Mouse (Mus musculus): ENCODE results near the gene Myl3. TPM values are rescaled to one million over a fixed set of nuclear protein-coding genes. Genes with fewer than 3 reads are reported as not detected.

The Myl3 gene
- polyA plus RNA-seq, 1 experiment, result 0.17 TPM

DNA sequence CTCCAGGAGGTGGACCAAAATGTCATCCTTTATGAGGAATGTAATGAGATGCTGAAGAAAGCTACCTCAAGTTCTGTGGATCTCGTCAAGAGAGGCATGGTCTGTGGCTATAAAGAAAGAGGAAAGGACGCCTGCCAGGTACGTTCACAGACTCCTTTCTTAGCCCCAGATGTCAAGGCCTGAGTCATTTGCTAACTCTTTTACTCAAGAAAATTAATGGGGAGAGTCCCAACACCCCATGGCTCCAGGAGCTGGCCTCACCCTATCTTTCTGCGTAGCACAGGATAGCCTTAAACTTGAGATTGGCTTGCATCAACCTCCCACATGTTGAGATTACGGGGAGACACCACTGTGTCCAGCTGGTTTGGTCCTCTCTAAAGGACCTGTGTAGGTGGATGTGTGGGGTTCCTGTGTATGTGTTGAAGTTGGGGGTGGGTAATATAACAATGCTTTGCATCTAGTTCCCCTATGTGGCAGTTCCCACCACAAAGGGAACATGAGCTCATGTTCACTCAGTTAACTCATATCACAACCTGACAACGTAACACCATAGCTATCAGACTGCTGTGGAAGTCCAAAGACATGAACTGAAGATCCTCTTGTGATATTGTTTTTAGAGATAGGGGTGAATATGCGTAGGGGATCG, 59.3 kb downstream of the Myl3 start:
- DNase-seq (ENCODE audit: low read depth, low spot score), result no peak
- WGBS, result 87% methylated on average over 8 of the region's 8 CpGs

GRCm38 (mm10) chr9:110803294-110803693, 61.6 kb downstream of the Myl3 start:
- WGBS, result 72% methylated on average over 4 of the region's 4 CpGs

GRCm38 (mm10) chr9:110810051-110810450, 68.4 kb downstream of the Myl3 start:
- no peak for DNase-seq (ENCODE audit: low read depth, low spot score)
- WGBS, result 40% methylated on average over 4 of the region's 4 CpGs

More at GRCm38 (mm10) chr9:110803294-110803693, 61.6 kb downstream of the Myl3 start:
- DNase-seq (ENCODE audit: low read depth, low spot score), result no peak

GRCm38 (mm10) chr9:110813789-110814188, 72.1 kb downstream of the Myl3 start, which contains the start of gene Prss44:
Gene Prss44 (plus strand): TSS chr9:110813994.
- DNase-seq (ENCODE audit: low read depth, low spot score), result no peak
- 59% methylated on average over 18 of the region's 18 CpGs for WGBS

Other genes with a start within 250 kb of the Myl3 start
- 28.3 and 33.9 TPM in 2 replicates for gene Setd2, start 209.3 kb upstream of the Myl3 start, polyA plus RNA-seq (2012; rRNA removed)
- 4.9 and 5.7 TPM in 2 replicates for gene Nradd, start 117.4 kb upstream of the Myl3 start, polyA plus RNA-seq (2012; rRNA removed)
- gene Nbeal2, start 87.7 kb upstream of the Myl3 start, polyA plus RNA-seq (2012; rRNA removed), result 19.3 and 25.2 TPM in 2 replicates
- 128 and 129 TPM in 2 replicates for gene Ccdc12, start 85.4 kb upstream of the Myl3 start, polyA plus RNA-seq (2012; rRNA removed)
- gene Pth1r, start 5.3 kb downstream of the Myl3 start, polyA plus RNA-seq (2012; rRNA removed), result 7.9 and 8.8 TPM in 2 replicates
- gene Prss42, start 56.3 kb downstream of the Myl3 start, polyA plus RNA-seq (2012; rRNA removed), result not detected in 2 replicates
- gene Prss44, start 72.1 kb downstream of the Myl3 start, polyA plus RNA-seq (2012; rRNA removed), result not detected in 2 replicates
- not detected in 2 replicates for gene Prss43, start 84.8 kb downstream of the Myl3 start, polyA plus RNA-seq (2012; rRNA removed)
- not detected in 2 replicates for gene Prss45, start 92.7 kb downstream of the Myl3 start, polyA plus RNA-seq (2012; rRNA removed)
- not detected in 2 replicates for gene Prss46, start 102.6 kb downstream of the Myl3 start, polyA plus RNA-seq (2012; rRNA removed)
- gene Prss50, start 116.1 kb downstream of the Myl3 start, polyA plus RNA-seq (2012; rRNA removed), result not detected in 2 replicates
- 7.7 and 19.7 TPM in 2 replicates for gene Als2cl, start 138.0 kb downstream of the Myl3 start, polyA plus RNA-seq (2012; rRNA removed)
- 0.26 and 0.37 TPM in 2 replicates for gene Tmie, start 138.3 kb downstream of the Myl3 start, polyA plus RNA-seq (2012; rRNA removed)
- not detected in 2 replicates for gene Fam240a, start 175.0 kb downstream of the Myl3 start, polyA plus RNA-seq (2012; rRNA removed)
- not detected in 2 replicates for gene Tdgf1, start 204.3 kb downstream of the Myl3 start, polyA plus RNA-seq (2012; rRNA removed)
- 0.02 and 0.07 TPM in 2 replicates for gene Lrrc2, start 209.7 kb downstream of the Myl3 start, polyA plus RNA-seq (2012; rRNA removed)
- 0.98 and 1.8 TPM in 2 replicates for gene Rtp3, start 248.7 kb downstream of the Myl3 start, polyA plus RNA-seq (2012; rRNA removed)

All from large intestine, adult 2 months (tissue).